Mouse (Mus musculus) embryonic fibroblast, embryonic 13.5 days (primary cell): ENCODE results near the gene Cep290.

Experiments used
- CTCF ChIP-seq: IDR thresholded peaks from 2 replicates; pipeline ENCODE4 v1.5.1; 2011; ENCODE audit warnings: mild to moderate bottlenecking, control low read depth, low read length, moderate library complexity, borderline replicate concordance; ENCODE audit not compliant: insufficient read depth
- POLR2A ChIP-seq: IDR thresholded peaks from 2 replicates; pipeline ENCODE4 v1.6.1; 2011; ENCODE audit warnings: low read depth, mild to moderate bottlenecking, control low read depth, low read length, moderate library complexity

- TF ChIP-seq POLR2A: no peak
- no peak for TF ChIP-seq CTCF
Measured at GRCm38 (mm10) chr10:100508170-100508569, 20.8 kb downstream of the Cep290 start.
